Mouse (Mus musculus): ENCODE measurements around the gene Ilk. TPM values are rescaled to one million over a fixed set of nuclear protein-coding genes. Genes with fewer than 3 reads are reported as not detected.
"Not testable (repeated sequence)": the region's sequence is repeated elsewhere in the genome, so short reads cannot be mapped to it uniquely, and the experiment has no call there.

Gene Ilk
- total RNA-seq, 2 experiments from 2014 or later, result 117 to 134 TPM

DNA sequence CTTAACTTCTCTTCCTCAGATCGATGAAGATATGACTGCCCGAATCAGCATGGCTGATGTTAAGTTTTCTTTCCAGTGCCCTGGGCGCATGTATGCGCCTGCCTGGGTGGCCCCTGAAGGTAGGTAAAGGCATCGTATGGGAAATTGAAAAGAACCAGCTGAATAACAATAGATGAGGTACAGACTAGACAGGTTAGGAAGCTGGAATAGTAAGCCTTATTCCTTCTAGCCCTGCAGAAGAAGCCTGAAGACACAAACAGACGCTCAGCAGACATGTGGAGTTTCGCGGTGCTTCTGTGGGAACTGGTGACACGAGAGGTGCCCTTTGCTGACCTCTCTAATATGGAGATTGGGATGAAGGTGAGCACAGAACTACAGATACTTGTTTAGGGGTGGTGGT is 5.6 kb downstream of the Ilk start:
- no peak for ATAC-seq (replicated peaks; ENCODE audit: low FRiP score, low TSS enrichment, poor library complexity, severe bottlenecking)

DNA sequence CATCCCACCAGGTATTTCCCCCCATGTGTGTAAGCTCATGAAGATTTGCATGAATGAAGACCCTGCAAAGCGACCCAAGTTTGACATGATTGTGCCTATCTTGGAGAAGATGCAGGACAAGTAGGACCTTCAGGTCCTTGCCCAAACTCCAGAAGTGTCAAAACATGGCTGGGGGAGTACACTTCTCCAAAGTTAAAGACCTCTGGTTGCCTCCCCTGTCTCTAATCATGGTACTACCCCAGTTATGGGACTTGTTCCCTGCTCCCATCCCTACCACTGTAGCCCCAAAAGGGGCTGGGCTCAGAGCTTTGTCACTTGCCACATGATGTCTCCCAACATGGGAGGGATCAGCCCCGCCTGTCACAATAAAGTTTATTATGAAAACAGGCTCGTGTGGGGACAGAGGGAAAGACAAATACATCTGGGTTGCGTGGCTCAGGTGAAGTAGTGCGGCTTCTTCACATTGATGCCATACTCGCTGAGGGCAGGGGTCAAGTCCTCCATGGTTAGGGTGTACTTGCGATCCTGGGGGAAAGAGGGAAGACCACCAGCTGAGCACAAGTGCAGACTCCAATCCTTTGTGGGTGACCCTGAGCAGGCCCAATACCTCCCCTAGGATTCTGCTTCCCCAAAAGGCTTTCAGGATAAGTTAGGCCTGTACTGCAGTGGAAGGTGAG is 6.3 kb downstream of the Ilk start:
- not testable (repeated sequence) for ATAC-seq (replicated peaks; ENCODE audit: low FRiP score, low TSS enrichment, poor library complexity, severe bottlenecking)

DNA sequence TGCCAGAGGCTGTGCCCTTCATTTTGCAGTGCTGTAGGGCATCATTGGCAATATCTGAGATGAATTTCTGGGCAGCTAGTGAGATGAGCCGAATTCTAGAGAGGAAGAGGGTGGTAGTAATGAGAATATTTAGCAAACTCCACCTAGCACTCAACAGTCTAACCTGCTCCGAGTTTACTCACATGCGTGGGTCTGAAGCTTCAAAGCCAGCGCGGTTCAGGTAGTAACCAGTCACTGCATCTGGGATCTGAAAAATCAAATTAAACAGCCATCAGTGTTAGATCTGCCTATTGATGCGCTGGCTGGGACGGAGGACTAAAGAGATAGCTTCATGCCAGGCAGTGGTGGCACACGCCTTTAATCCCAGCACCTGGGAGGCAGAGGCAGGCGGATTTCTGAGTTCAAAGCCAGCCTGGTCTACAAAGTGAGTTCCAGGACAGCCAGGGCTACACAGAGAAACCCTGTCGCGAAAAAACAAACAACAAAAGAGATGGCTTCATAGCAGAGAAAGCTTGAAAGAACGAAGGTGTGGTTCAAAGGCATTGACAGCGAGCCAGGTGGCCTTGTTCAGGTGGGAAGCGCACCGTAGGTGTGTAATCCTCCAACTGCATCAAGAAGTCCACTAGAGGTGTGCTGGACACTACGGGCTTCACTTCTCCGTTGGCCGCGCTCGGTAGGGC is 7.0 kb downstream of the Ilk start:
- not testable (repeated sequence) for ATAC-seq (replicated peaks; ENCODE audit: low FRiP score, low TSS enrichment, poor library complexity, severe bottlenecking)

DNA sequence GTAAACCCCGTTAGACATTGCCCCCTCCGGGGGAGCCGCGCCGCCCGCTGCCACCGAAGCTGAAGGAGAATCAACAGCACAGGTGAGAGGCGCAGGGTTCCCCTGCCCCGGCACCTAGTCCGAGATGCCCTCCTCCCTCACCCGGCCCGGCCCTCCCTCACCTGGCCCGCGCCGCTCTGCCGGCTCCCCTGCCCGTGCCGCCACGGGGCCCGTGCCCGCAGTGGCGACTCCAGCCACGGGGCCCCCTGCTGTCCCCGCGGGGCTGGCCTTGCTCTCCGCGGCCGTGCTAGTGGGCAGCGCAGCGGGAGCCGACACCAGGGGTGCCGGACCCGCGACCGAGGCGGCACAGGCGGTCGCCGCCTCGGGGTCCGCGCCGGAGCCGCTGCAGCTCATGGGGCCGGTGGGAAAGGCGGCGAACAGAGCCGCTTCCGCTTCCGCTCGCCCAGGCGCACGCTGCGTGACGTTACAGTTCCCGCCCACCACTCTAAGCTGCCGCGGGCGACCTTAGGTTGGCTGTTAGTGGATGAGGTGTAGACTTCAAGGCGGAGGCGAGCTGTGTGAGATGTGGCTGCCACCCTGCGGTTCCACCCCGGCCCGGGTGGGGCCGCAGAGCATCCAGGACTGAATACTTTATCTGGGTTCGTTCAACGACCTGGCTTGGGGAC is 7.7 kb downstream of the Ilk start, which contains the start of gene Taf10:
Gene Taf10, minus strand, starts transcription at position 436 of the 665 bp plus-strand sequence.
- ATAC-seq (replicated peaks; ENCODE audit: low FRiP score, low TSS enrichment, poor library complexity, severe bottlenecking), result peak; percentile 99

DNA sequence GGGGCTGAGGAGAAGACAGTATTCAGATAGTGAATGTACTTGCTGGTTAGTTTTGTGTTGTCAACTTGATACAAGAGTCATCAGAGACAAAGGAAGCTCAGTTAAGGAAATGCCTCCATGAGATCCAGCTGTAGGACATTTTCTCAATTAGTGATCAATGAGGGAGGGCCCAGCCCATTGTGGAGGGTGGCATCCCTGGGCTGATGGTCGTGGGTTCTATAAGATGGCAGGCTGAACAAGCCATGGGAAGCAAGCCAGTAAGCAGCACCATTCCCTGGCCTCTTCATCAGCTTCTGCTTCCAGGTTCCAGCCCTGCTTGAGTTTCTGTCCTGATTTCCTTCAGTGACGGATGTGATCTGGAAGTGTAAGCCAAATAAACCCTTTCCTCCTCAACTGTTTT is 11.4 kb downstream of the Ilk start:
- ATAC-seq (replicated peaks; ENCODE audit: low FRiP score, low TSS enrichment, poor library complexity, severe bottlenecking), result no peak

DNA sequence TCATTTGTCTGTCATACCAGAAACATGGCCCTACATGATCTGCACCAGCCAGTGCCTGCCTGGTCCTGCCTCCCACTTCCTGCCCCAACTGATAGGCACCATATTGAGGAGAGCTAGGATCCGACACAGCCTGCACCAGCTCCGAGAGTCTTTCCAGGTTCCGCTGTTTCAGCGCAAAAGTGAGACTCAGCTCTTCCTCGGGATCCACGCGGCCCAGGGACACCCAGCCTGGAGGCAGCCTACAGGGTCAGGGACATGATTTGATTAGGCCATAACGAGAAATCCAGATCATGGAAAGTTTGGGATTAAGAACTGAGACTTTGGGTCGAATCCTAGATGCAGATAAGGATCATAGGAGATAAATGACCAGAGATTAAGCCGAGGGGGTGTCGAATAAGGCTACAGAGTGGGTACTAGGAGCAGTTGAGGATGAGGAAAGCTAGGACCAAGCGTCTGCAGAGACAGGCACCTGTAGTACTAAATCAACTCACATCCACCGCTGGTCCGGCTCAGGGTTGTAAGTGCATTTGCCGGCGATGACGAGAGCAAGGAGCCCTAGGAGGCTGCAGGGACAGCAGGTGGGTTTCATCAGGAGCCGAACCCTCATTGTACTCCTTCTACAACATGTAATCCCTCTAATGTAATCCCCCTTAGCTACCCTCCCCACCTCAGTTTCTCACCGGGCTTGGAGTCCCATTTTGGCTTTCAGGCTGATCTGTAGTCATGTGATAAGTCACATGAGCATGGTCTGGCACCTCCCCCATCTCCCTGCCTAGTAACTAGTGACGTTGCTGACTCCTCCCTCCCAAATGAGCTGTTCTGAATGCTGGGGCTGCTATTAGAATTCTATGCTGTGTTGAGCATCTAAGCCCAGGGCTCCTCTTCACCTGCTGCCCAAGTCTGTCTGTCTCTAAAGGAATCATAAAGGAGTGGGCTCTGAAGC is 15.4 kb downstream of the Ilk start, which contains the start of gene Tpp1:
Gene Tpp1, minus strand, starts transcription at position 745 of the 943 bp plus-strand sequence.
- peak; percentile 95 for ATAC-seq (replicated peaks; ENCODE audit: low FRiP score, low TSS enrichment, poor library complexity, severe bottlenecking)

DNA sequence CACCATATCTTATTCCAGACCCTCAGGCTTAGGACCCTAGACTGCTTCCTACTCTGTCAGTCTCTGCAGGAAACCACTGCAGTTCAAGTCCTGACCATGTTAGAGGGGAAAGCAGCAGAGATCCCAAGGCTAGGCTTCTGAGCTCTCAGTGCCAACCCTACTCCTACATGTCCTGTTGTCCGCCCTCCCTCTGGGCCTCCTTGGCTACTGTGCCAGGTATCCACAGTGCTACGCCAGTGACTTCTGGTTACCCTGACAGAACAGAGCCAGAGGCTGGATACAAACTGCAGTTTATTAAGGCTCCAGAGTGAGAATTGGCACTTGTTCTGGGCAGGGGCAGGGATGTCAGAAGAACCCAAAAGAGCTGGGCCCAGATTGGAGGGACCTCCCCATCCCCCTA is 16.3 kb downstream of the Ilk start:
- ATAC-seq (replicated peaks; ENCODE audit: low FRiP score, low TSS enrichment, poor library complexity, severe bottlenecking), result no peak

DNA sequence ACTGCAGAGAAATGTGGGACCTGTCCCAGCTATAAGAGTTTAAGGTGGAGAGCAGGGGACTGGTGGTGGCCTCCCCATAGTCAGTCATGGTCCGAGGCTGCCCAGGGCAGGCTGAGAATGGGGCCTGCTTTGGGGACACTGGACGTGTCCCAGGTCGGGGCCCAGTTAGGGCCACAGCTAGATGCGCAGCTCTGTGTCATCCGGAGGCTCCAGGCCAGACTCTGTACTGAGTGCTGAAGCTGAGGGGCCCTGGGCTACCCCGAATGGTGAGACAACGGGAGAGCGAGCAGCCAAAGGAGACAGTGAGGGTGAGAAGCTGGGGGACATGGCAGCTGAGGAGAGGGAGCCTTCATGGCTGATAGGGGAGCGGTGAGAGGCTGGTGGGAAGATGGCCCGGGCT is 16.9 kb downstream of the Ilk start:
- ATAC-seq (replicated peaks; ENCODE audit: low FRiP score, low TSS enrichment, poor library complexity, severe bottlenecking), result no peak

DNA sequence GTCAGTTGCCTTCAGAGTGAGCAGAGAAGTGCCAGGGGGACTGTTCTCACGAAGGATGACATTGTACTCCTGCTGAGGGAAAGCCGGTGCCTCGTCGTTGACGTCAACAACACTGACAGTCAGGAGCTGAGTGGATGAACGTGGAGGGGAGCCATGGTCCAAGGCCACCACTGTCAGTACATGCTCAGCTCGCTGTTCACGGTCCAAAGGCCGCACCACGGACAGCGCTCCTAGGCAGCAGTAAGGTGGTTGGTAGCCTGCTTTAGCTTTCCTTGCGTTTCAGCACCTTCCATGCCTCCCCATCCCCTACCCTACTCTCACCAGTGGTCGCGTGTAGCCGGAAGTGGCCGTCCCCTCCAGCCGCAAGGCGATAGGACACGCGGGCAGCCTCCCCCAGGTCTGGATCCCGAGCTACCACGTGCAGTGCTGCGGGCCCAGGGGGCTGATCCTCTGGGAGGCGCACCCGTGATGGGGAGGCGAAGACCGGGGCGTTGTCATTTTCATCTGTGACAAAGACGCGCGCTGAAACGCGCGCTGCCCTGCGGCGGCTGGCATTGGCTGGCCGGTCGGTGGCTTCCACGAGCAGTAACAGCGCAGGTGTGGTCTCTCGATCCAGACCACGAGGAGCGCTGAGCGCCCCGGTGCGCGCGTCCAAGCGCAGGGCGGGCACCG is 25.6 kb downstream of the Ilk start:
- no peak for ATAC-seq (replicated peaks; ENCODE audit: low FRiP score, low TSS enrichment, poor library complexity, severe bottlenecking)

DNA sequence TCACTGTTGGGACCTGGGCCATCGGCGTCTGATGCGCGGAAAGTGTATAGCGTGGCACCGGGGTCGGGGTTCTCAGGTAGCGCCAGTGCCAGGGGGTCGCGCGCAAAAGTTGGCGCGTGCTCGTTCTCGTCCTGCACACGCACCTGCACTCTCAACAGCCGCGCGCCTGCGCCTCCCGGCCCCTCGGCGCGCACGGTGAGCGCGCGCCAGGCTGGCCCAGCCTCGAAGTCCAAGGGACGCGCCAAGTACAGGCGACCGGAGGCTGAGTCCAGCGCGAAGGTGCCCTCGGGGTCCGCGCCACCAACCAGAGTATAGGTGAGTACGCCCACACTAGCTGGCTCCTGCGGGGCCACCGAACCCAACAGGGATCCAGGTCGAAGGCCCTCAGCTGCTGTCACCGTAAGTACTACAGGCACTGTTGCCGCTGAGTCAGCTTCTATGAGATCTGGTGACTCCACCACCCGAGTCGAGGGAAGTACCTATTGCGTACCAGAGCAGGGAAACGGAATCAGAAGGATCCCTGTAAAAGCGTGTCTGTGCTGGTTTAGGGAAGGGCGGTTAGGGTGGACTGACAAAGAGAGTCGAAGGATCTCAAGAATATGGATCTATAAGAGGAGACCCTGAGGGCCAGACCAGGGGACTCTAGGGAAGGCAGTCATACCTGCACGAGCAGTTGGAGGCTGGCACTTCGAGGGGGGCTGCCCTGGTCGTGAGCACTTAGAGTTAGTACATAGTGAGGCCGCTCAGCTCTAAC is 26.3 kb downstream of the Ilk start:
- ATAC-seq (replicated peaks; ENCODE audit: low FRiP score, low TSS enrichment, poor library complexity, severe bottlenecking), result no peak

DNA sequence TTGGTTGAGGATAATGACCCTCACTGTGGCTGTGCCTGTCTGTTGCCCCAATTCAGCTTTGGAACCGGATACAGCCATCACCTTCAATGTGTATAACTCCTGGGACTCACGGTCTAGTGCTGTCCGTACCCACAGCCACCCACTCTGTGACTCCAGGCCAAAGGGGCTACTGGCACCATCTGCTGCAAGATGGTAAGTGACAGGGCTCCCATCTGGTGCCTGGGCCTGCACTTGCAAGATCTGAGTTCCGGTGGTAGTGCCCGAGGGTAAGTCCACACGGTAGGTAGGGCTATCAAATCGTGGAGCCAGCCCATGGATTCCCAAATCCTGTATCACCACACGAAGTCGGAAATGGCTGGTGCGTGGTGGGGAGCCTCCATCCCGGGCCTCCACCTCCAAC is 27.9 kb downstream of the Ilk start:
- no peak for ATAC-seq (replicated peaks; ENCODE audit: low FRiP score, low TSS enrichment, poor library complexity, severe bottlenecking)

DNA sequence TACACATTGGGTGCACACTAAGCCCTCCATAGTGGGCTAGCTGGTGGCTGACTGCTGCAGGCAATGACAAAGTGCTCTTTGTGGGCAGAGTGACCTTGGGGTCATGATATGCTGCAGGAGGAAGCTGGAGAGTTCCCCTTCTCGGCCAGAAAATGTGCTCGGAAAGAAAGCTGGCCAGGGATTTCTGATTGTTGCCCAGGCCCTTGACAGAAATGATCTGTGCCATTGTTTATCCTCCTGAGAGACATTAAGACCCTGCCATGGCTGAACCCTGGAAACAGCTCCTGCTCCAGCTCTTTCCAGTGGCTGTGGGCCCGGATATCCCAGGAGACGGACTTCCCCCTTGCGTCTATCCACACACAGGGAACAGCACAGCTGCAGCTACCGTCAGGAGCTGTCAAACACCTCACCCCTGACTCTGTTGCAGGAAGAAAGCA is 31.4 kb downstream of the Ilk start:
- ATAC-seq (replicated peaks; ENCODE audit: low FRiP score, low TSS enrichment, poor library complexity, severe bottlenecking), result no peak

DNA sequence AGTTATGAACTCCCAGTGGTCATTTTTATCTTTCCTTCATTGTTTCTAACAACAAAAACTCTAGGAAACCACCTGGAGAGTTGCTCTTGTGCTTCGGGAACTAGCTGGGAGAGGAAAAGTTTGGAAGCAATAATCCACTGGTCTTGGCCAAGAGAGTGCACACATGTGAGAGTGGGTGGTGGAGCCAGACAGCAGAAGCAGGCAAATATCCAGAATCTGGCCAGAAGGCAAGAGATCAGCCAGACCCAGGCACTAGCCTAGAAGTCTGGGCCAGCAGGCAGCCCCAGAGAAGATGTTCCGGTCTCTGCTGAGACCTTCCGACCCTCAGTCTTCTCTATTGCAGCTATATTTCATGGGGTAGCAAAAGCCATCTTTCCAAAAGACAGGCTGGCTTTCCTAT is 33.6 kb downstream of the Ilk start:
- no peak for ATAC-seq (replicated peaks; ENCODE audit: low FRiP score, low TSS enrichment, poor library complexity, severe bottlenecking)

DNA sequence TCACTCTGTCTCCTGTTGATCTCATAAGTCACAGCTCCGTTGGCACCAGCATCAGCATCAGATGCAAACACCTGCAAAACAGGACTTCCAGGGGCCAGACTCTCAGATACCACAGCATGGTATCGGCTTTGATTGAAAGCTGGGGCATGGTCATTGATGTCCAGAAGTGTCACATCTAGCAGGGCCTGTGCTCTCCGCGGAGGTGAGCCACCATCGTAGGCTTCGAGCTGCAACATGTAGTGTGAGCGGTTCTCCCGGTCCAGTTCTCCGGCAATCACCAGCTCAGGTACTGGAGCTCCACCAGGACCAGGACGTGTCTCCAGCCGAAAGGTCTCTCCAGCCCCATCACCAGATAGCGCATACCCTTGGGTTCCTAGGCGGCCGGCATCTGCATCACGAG is 35.9 kb downstream of the Ilk start:
- ATAC-seq (replicated peaks; ENCODE audit: low FRiP score, low TSS enrichment, poor library complexity, severe bottlenecking), result no peak

DNA sequence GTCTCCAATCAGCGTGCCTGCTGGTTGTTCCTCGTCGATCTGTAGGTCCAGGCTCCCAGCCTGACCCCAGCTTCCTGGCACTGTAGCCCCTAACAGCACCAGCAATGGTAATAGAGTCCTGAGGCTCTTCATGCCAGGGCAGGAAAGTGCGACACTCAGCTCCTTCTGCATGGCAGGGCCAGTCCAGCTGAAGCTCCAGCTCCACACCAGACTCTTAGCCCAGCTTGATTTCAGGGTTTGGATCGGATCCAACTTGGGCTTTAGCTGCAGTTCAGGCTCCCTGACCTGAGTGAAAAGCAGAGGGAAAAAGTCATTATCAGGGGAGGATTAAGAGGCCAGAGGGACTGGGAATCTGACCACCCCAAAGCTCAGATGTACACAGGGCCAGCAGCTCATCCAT is 36.6 kb downstream of the Ilk start:
- no peak for ATAC-seq (replicated peaks; ENCODE audit: low FRiP score, low TSS enrichment, poor library complexity, severe bottlenecking)

DNA sequence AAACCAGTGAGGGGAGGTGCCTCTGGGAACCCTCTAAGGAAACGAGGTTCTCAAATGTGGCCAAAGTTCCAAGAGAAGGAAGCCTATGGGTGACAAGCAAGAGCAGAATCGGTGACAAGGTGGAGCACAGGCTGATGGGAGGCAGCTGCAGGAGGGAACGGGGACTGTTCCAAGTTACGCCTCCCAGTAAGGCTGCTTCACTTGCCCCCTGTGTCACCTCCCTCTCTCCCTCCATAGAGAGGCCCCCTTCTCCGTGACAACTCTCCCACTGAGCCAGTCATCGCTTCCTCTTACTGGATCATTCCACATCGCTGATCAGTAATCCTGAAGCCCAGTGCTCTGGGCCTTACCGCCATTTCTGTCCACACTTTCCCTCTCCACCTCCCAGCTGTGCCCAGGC is 38.3 kb downstream of the Ilk start:
- no peak for ATAC-seq (replicated peaks; ENCODE audit: low FRiP score, low TSS enrichment, poor library complexity, severe bottlenecking)

DNA sequence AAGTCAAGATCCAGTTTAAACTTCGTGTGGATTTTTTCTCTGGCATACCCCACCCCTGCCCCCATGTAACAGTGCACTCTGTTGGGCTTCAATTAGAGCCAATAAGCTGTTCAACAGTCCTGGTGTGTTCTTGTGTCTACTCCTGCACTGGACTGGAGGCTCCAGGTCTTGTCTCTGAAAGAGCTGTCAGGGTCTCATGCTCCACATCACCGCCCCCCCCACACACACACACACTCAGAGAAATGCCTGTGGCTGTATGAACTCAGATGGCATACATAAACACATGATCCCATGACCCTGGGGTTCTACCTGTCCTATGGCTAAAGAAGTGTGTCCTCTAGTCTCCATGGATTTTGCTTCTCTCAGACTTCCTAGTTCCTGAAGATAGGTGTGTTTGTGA is 39.6 kb downstream of the Ilk start:
- ATAC-seq (replicated peaks; ENCODE audit: low FRiP score, low TSS enrichment, poor library complexity, severe bottlenecking), result no peak

DNA sequence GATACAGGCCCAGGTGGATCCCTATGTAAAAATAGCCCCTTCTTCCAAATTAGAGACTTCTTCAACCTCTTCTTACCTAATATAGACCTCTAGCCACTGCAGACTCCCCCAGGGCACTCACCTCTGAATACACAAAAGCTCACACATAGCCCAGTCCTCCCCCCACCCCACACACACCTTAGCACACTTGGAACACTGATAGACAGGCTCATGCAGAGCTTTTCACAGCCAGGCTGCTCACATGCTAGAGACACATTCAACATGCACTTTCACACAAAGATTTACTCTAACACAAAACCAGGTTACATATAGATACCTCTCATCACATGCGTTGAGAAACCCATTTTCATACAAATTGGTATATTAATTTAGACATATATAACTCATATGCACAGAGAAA is 40.9 kb downstream of the Ilk start:
- ATAC-seq (replicated peaks; ENCODE audit: low FRiP score, low TSS enrichment, poor library complexity, severe bottlenecking), result no peak
